Mouse (Mus musculus): Measurements from ENCODE around the gene Olfr1441. TPM values are rescaled to one million over a fixed set of nuclear protein-coding genes. Genes with fewer than 3 reads are reported as not detected.

The Olfr1441 gene
- polyA plus RNA-seq, 1 experiment from 2014 or later = not detected

DNA sequence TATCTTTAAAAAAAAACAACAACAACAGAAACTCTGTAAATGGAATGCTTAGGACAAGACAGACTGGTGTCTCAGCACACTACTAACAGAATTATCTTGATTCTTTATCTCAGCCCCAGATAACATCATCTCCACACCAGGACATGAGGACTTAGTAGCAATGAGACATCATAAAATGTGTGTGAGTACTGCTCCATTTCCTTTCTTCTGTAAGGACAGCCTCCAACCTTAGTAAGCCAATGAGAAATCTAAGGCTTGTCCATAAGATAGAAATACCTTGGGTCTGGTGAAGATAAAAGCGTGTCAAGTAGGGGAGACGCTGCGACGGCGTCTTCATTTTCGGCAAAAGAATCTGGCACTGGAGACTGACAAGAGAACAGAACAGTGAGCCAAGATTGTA is 10.4 kb downstream of the Olfr1441 start, which contains the start of gene Pfpl:
Gene Pfpl, plus strand, starts transcription at position 301 of the 400 bp plus-strand sequence.
- Histone ChIP-seq H3K27ac (ENCODE audit: low read depth, low read length) (no peak within 1 kb of the TSS), H3K4me2 (ENCODE audit: low read depth, low read length) (no peak within 1 kb of the TSS), H3K4me3 (ENCODE audit: low read depth, low read length) (no peak within 1 kb of the TSS), H3K9ac (replicated peaks; ENCODE audit: low read depth, low read length) (no peak within 1 kb of the TSS), H3K27me3 (ENCODE audit: control insufficient read depth, insufficient read depth, low read length) (no peaks in the 10 kb centered on the region), H3K4me1 (ENCODE audit: control insufficient read depth, insufficient read depth, low read length) (no peaks in the 10 kb centered on the region), H3K36me3 (ENCODE audit: control insufficient read depth, insufficient read depth, low read length) (no peaks in the 10 kb centered on the region), H3K9me3 (ENCODE audit: control insufficient read depth, low read length) (no peaks in the 10 kb centered on the region)
- WGBS = 96% methylated on average over 6 of the region's 6 CpGs
- no peak for ATAC-seq (ENCODE audit: low read depth)

DNA sequence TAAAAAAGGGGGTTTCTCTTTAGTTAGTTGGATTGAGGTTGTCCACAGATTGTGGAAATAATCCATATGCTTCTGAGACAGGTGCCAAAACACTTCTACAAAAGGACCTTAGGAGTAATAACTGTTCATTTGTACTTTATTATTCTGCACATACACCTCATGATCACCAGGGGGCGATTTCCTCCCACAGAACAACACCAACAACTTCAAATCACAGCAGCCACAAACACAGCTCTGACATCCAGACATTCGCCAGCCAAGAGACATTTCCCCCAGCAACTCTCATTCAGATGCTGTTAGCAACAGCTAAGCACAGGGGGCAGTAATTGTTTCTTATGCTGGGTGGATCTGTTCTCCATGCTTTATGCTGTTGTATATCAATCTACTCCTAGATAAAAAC is 15.8 kb downstream of the Olfr1441 start:
- peak; percentile 69; the same call in 1 of the 2 replicates for ATAC-seq (ENCODE audit: low read depth)
- no peak overlapping the region for H3K4me2 ChIP-seq (ENCODE audit: low read depth, low read length)
- H3K36me3 ChIP-seq (ENCODE audit: control insufficient read depth, insufficient read depth, low read length) = no peaks in the 10 kb centered on the region
- H3K4me1 ChIP-seq (ENCODE audit: control insufficient read depth, insufficient read depth, low read length) = no peaks in the 10 kb centered on the region
- H3K4me3 ChIP-seq (ENCODE audit: low read depth, low read length) = no peak overlapping the region
- 4% methylated on average over 2 of the region's 2 CpGs for WGBS
- no peaks in the 10 kb centered on the region for H3K27me3 ChIP-seq (ENCODE audit: control insufficient read depth, insufficient read depth, low read length)
- no peak overlapping the region for H3K27ac ChIP-seq (ENCODE audit: low read depth, low read length)
- H3K9ac ChIP-seq (replicated peaks; ENCODE audit: low read depth, low read length) = no peak overlapping the region
- no peaks in the 10 kb centered on the region for H3K9me3 ChIP-seq (ENCODE audit: control insufficient read depth, low read length)

- no peaks in the 10 kb centered on the region for H3K9me3 ChIP-seq (ENCODE audit: control insufficient read depth, low read length)
- H3K4me1 ChIP-seq (ENCODE audit: control insufficient read depth, insufficient read depth, low read length) = no peaks in the 10 kb centered on the region
- 86% methylated on average over 4 of the region's 4 CpGs for WGBS
Measured at GRCm38 (mm10) chr19:12435011-12435416, 17.8 kb downstream of the Olfr1441 start.

DNA sequence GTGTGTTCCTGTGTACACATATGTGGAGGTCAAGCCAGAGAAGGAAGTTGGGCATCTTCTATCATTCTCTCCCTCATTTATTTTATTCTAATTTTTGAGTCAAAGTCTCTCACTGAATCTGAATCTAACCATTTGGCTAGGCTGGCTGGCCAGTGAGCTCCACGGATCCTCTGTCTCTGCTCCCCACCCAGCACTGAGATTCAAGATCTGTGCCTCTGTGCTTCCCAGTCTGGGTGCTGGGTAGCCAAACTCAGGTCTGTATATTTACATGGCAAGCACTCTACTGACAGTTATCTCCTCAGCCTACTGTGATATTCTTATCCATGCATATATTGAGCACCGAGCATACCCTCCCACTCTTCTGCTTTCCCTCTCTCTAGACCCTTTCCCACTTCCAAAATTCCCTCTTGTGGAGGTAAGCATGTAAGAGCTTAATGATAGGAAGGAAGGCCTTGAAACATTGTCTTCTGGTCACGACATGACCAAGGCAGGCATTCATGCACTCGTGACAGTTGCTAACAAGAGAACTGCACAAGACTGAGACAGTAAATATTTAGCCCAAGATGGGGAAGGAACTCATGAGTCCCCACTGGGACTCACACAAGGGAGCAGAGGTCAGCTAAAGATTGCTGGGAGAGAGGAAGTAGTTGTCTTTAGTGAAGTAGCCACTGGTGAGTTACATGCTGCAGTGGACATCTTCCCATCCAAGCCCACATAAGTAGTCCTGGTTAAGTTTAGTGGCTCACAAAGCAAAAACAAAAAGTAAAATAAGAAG is 18.7 kb downstream of the Olfr1441 start:
- no peak for ATAC-seq (ENCODE audit: low read depth)
- Histone ChIP-seq H3K4me3 (ENCODE audit: low read depth, low read length) (no peak overlapping the region), H3K4me1 (ENCODE audit: control insufficient read depth, insufficient read depth, low read length) (no peaks in the 10 kb centered on the region), H3K27me3 (ENCODE audit: control insufficient read depth, insufficient read depth, low read length) (no peaks in the 10 kb centered on the region), H3K9me3 (ENCODE audit: control insufficient read depth, low read length) (no peaks in the 10 kb centered on the region), H3K4me2 (ENCODE audit: low read depth, low read length) (no peak overlapping the region), H3K36me3 (ENCODE audit: control insufficient read depth, insufficient read depth, low read length) (no peaks in the 10 kb centered on the region), H3K27ac (ENCODE audit: low read depth, low read length) (no peak overlapping the region), H3K9ac (replicated peaks; ENCODE audit: low read depth, low read length) (no peak overlapping the region)
- WGBS = 84% methylated on average over 4 of the region's 4 CpGs

More at GRCm38 (mm10) chr19:12435011-12435416, 17.8 kb downstream of the Olfr1441 start:
- H3K36me3 ChIP-seq (ENCODE audit: control insufficient read depth, insufficient read depth, low read length) = no peaks in the 10 kb centered on the region
- H3K9ac ChIP-seq (replicated peaks; ENCODE audit: low read depth, low read length) = no peak overlapping the region
- H3K27me3 ChIP-seq (ENCODE audit: control insufficient read depth, insufficient read depth, low read length) = no peaks in the 10 kb centered on the region
- H3K4me2 ChIP-seq (ENCODE audit: low read depth, low read length) = no peak overlapping the region
- no peak overlapping the region for H3K27ac ChIP-seq (ENCODE audit: low read depth, low read length)
- ATAC-seq (ENCODE audit: low read depth) = no peak
- H3K4me3 ChIP-seq (ENCODE audit: low read depth, low read length) = no peak overlapping the region

DNA sequence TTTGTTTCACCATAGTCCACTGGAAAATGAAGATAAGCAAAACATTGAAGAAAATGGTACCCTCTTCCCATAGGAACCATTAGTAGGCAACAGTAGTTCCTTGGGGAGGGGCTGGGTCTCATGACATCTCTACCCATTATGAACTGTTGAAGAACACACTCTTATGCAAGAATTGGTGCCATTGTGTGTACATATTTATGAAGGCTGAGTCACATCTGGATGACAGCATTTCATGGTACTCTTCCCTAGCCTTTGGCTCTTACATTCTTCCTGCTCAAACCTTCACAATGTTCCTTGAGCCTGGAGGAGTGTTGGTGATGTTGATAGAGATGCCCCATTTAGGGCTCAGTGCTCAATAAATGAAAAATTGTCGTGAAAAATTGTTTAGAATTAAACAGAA is 22.3 kb downstream of the Olfr1441 start:
- no peaks in the 10 kb centered on the region for H3K27me3 ChIP-seq (ENCODE audit: control insufficient read depth, insufficient read depth, low read length)
- no peak overlapping the region for H3K4me2 ChIP-seq (ENCODE audit: low read depth, low read length)
- ATAC-seq (ENCODE audit: low read depth) = no peak
- no peaks in the 10 kb centered on the region for H3K36me3 ChIP-seq (ENCODE audit: control insufficient read depth, insufficient read depth, low read length)
- H3K4me3 ChIP-seq (ENCODE audit: low read depth, low read length) = no peak overlapping the region
- H3K9me3 ChIP-seq (ENCODE audit: control insufficient read depth, low read length) = no peaks in the 10 kb centered on the region
- H3K9ac ChIP-seq (replicated peaks; ENCODE audit: low read depth, low read length) = no peak overlapping the region
- 58% methylated on average over 1 of the region's 1 CpGs for WGBS
- H3K4me1 ChIP-seq (ENCODE audit: control insufficient read depth, insufficient read depth, low read length) = no peaks in the 10 kb centered on the region
- H3K27ac ChIP-seq (ENCODE audit: low read depth, low read length) = no peak overlapping the region

DNA sequence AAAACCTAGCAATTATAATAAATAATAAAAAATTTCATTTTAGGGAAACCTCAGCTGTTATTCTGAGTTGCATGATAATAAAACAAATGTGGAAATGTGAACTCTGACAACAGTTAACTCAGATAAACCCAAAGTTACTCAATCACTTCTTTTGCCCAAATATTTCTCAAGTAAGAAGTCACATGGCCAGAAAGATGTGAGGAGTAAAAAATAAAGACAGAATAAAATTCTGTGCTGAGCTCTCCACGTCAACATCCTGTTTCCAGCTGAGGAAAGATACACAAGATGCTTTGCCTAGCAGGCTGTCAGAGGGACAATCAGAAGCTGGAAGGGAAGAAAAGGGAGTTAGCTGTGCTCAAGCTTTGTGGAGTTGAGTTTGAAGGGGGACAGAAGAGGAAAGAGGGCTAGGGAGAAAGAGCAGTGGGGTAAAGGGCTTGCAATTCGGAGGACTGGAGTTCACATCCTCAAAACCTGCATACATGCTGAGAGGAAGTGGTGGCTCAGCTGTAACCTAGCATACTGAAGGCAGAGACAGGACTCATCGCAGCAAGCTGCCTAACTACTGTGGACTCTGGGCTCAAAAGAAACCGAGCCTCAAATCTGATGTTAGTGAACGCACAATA is 23.0 kb downstream of the Olfr1441 start:
- WGBS = 73% methylated on average over 5 of the region's 5 CpGs
- H3K27me3 ChIP-seq (ENCODE audit: control insufficient read depth, insufficient read depth, low read length) = no peaks in the 10 kb centered on the region
- H3K27ac ChIP-seq (ENCODE audit: low read depth, low read length) = no peak overlapping the region
- no peak overlapping the region for H3K9ac ChIP-seq (replicated peaks; ENCODE audit: low read depth, low read length)
- no peaks in the 10 kb centered on the region for H3K36me3 ChIP-seq (ENCODE audit: control insufficient read depth, insufficient read depth, low read length)
- no peak overlapping the region for H3K4me3 ChIP-seq (ENCODE audit: low read depth, low read length)
- H3K9me3 ChIP-seq (ENCODE audit: control insufficient read depth, low read length) = no peaks in the 10 kb centered on the region
- no peaks in the 10 kb centered on the region for H3K4me1 ChIP-seq (ENCODE audit: control insufficient read depth, insufficient read depth, low read length)
- ATAC-seq (ENCODE audit: low read depth) = no peak
- no peak overlapping the region for H3K4me2 ChIP-seq (ENCODE audit: low read depth, low read length)

- Histone ChIP-seq H3K27me3 (ENCODE audit: control insufficient read depth, insufficient read depth, low read length) (no peaks in the 10 kb centered on the region), H3K27ac (ENCODE audit: low read depth, low read length) (no peak overlapping the region), H3K9ac (replicated peaks; ENCODE audit: low read depth, low read length) (no peak overlapping the region), H3K4me2 (ENCODE audit: low read depth, low read length) (no peak overlapping the region), H3K4me3 (ENCODE audit: low read depth, low read length) (no peak overlapping the region), H3K4me1 (ENCODE audit: control insufficient read depth, insufficient read depth, low read length) (no peaks in the 10 kb centered on the region), H3K36me3 (ENCODE audit: control insufficient read depth, insufficient read depth, low read length) (no peaks in the 10 kb centered on the region), H3K9me3 (ENCODE audit: control insufficient read depth, low read length) (no peaks in the 10 kb centered on the region)
- no peak for ATAC-seq (ENCODE audit: low read depth)
- WGBS = 85% methylated on average over 4 of the region's 4 CpGs
Measured at GRCm38 (mm10) chr19:12442560-12442959, 25.3 kb downstream of the Olfr1441 start.

DNA sequence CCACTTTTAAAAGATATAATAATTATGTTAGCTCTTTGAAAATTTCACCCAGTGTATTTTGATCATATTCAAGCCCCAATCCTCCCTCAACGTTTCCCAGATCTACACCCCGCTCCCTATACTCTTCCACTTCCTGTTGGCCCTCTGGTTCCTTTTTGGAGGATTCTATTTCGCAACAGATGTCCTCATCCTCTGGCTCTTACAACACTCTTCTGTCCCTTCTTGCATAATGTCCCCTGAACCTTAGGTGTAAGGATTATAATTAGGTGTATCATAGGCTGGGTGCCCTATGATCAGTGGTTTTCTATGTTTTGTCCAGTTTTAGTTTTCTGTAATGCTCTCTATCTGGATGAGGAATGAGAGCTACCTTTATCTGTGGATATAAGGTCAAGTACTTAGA is 27.8 kb downstream of the Olfr1441 start:
- ATAC-seq (ENCODE audit: low read depth) = no peak
- WGBS = 83% methylated on average over 3 of the region's 3 CpGs

DNA sequence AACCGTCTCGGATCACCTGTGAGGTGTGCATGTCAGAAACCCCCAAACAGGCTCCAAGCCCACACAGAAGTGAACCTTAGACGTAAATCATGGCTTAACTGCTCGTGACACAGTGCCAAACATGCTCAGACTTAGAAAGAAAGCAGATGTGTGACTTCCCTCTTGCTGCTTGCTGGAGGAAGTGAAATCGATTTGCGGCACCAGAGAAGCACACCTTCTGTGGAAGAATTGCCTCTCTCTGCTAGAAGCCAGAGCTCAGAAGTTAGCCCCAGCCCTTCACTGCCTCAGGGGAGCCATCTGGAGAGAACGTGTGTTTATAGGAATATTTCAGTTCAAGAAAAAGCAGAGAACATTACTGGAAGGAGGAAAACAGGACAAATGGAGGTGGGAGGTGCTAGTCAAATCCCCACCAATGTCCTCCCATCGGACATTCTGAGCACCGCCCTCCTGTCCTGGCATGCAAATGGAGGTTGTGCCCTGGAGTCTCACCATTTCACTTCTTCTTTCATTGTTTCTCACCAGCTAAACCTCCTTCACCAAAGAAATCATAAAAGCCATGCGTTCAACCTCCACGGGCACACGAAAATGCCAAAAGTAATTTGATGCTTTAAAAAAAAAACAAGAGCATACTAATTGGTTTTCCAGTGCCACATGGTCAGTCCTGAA is 40.3 kb downstream of the Olfr1441 start:
- Histone ChIP-seq H3K4me3 (ENCODE audit: low read depth, low read length) (no peak overlapping the region), H3K27ac (ENCODE audit: low read depth, low read length) (no peak overlapping the region), H3K27me3 (ENCODE audit: control insufficient read depth, insufficient read depth, low read length) (no peaks in the 10 kb centered on the region), H3K9me3 (ENCODE audit: control insufficient read depth, low read length) (no peaks in the 10 kb centered on the region), H3K4me2 (ENCODE audit: low read depth, low read length) (no peak overlapping the region), H3K36me3 (ENCODE audit: control insufficient read depth, insufficient read depth, low read length) (no peaks in the 10 kb centered on the region), H3K9ac (replicated peaks; ENCODE audit: low read depth, low read length) (no peak overlapping the region), H3K4me1 (ENCODE audit: control insufficient read depth, insufficient read depth, low read length) (no peaks in the 10 kb centered on the region)
- 79% methylated on average over 12 of the region's 12 CpGs for WGBS
- peak; percentile 24; the same call in 1 of the 2 replicates for ATAC-seq (ENCODE audit: low read depth)

More for the DNA sequence above, 27.8 kb downstream of the Olfr1441 start:
- Histone ChIP-seq H3K27ac (ENCODE audit: low read depth, low read length) (no peak overlapping the region), H3K4me3 (ENCODE audit: low read depth, low read length) (no peak overlapping the region), H3K4me1 (ENCODE audit: control insufficient read depth, insufficient read depth, low read length) (no peaks in the 10 kb centered on the region), H3K4me2 (ENCODE audit: low read depth, low read length) (no peak overlapping the region), H3K36me3 (ENCODE audit: control insufficient read depth, insufficient read depth, low read length) (no peaks in the 10 kb centered on the region), H3K9me3 (ENCODE audit: control insufficient read depth, low read length) (no peaks in the 10 kb centered on the region), H3K9ac (replicated peaks; ENCODE audit: low read depth, low read length) (no peak overlapping the region), H3K27me3 (ENCODE audit: control insufficient read depth, insufficient read depth, low read length) (no peaks in the 10 kb centered on the region)

Measured in neural tube, embryonic 14.5 days (tissue).